Mouse (Mus musculus) thymus, adult 2 months (tissue): ENCODE results near the gene Aim2. TPM values are rescaled to one million over a fixed set of nuclear protein-coding genes. Genes with fewer than 3 reads are reported as not detected.

Experiments
- DNase-seq: peaks from one replicate; pipeline ENCODE4 v3.0.0; 2021
- H3K27ac ChIP-seq: fragments of 200-500 bp; 2 replicates; pipeline ENCODE4 v1.5.1; 2012; ENCODE audit warnings: low read length, control low read depth; ENCODE audit not compliant: control insufficient read depth, insufficient read depth
- H3K27me3 ChIP-seq: fragments of 200-500 bp; 2 replicates; pipeline ENCODE4 v1.6.1; 2012; ENCODE audit warnings: mild to moderate bottlenecking, low read length, moderate library complexity, mixed read lengths; ENCODE audit not compliant: control insufficient read depth, insufficient read depth
- H3K36me3 ChIP-seq: fragments of 200-500 bp; 2 replicates; pipeline ENCODE4 v1.6.1; 2012; ENCODE audit warnings: mild to moderate bottlenecking, low read length, moderate library complexity; ENCODE audit not compliant: control insufficient read depth, insufficient read depth
- H3K4me1 ChIP-seq: fragments of 200-500 bp; replicated peaks from 2 replicates; pipeline ENCODE4 v1.6.1; 2012; ENCODE audit warnings: low read length; ENCODE audit not compliant: control insufficient read depth, insufficient read depth
- H3K4me3 ChIP-seq: fragments of 200-500 bp; 2 replicates; pipeline ENCODE4 v1.5.1; 2012; ENCODE audit warnings: mild to moderate bottlenecking, low read length, control low read depth, moderate library complexity; ENCODE audit not compliant: control insufficient read depth, insufficient read depth
- CTCF ChIP-seq: fragments of 200-500 bp; IDR thresholded peaks from 2 replicates; pipeline ENCODE4 v1.5.1; 2012; ENCODE audit warnings: mild to moderate bottlenecking, control low read depth, low read length, moderate library complexity, borderline replicate concordance; ENCODE audit not compliant: control insufficient read depth, poor library complexity, insufficient read depth; ENCODE audit errors: extremely low read depth
- POLR2A ChIP-seq: fragments of 200-500 bp; IDR thresholded peaks from 2 replicates; pipeline ENCODE4 v1.6.1; 2012; ENCODE audit warnings: mild to moderate bottlenecking, low read length, control low read depth, moderate library complexity; ENCODE audit not compliant: control insufficient read depth, poor library complexity, insufficient read depth; ENCODE audit errors: extremely low read depth
- WGBS: fragments of 180-500 bp; shearing (Covaris S2); methylation state at CpG from one replicate; pipeline ENCODE4 v1.1.7; 2018; 5-methylcytosine and 5-hydroxymethylcytosine counted together
- polyA plus RNA-seq: library from polyadenylated mRNA; depleted of rRNA; stranded (reverse); fragments of >200 nt; gene quantifications from 2 replicates; pipeline ENCODE4 v1.2.3, GENCODE M21; 2012

Aim2 gene
- polyA plus RNA-seq, 1 experiment, result 7.4 TPM

DNA sequence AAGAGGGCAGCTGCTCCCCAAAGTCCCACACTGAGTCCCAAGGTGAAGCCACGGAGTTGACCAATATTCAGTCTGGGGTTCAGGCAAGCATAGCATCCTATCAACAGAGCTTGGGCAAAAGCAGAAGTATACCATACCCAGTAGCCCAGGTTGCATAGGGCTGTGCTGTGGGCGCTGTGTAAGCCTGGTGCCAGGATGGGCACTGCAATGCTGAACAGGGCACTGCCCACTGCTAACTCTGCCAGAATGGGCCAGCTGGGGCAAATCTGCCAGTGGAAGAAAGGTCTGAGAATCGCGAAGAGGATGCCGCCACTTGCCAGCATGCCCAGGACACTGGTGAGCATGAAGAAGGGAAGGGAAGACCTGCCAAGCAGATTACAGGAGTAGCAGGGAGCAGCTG, 18.3 kb upstream of the Aim2 start:
- no peaks in the 10 kb centered on the region for H3K4me1 ChIP-seq

DNA sequence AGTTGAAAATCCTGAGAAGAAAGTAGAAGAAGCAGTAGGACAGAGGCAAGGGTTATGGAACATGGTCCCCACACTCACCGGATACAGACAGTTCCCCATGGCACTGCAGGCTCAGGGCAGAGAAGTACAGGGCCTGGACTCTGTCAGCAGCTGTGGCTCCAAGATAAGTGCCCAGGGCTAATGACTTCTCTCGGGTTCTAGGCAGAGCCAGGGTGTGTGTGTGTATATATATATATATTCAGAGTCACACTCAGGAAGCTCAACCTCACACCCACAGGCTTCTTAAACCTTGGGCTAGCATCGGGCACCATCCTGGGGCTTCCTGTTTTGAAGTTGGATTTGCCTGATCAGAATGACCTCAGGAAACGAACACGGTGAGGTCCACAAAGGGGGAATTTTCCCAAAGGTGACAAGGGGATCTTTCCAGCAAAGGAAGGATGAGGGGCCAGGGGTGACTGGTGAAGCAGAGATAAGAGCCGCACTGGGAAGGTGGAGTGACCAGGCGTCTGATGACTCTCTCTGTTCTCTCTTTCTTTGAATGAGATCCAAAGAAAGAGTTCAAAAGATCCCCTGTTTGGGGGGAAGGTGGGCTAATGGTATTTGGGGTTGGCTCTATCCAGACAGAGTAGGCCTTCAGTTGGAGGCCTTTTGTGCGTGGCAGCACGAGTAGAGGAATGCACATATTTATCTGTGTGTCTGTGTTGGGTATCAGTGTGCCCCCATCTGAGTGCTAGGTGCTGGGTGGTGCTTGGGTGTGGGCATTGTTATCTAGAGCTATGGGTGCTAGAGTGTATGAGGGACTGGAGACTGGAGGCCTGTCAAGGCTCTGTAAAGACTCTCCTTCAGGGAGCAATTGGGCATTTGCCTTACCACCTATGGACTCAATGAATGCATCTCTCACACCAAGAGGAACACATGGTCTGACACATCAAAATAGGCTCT, 17.1 kb upstream of the Aim2 start, which contains the start of gene Ackr1:
Ackr1 (minus strand) TSS at position 439 of the 942 bp plus-strand sequence.
- TF ChIP-seq CTCF, result no peak
- TF ChIP-seq POLR2A, result no peak
- Histone ChIP-seq H3K4me3 (no peak within 1 kb of the TSS), H3K27me3 (no peaks in the 10 kb centered on the region), H3K27ac (no peak within 1 kb of the TSS), H3K36me3 (no peaks in the 10 kb centered on the region), H3K4me1 (no peaks in the 10 kb centered on the region)
- WGBS, result 49% methylated on average over 9 of the region's 9 CpGs
- DNase-seq, result no peak

More for the DNA sequence above, 18.3 kb upstream of the Aim2 start:
- Histone ChIP-seq H3K27ac (no peak overlapping the region), H3K27me3 (no peaks in the 10 kb centered on the region), H3K4me3 (no peak overlapping the region), H3K36me3 (no peaks in the 10 kb centered on the region)
- DNase-seq, result no peak
- 89% methylated on average over 5 of the region's 5 CpGs for WGBS
- TF ChIP-seq CTCF (no peak), POLR2A (no peak)

DNA sequence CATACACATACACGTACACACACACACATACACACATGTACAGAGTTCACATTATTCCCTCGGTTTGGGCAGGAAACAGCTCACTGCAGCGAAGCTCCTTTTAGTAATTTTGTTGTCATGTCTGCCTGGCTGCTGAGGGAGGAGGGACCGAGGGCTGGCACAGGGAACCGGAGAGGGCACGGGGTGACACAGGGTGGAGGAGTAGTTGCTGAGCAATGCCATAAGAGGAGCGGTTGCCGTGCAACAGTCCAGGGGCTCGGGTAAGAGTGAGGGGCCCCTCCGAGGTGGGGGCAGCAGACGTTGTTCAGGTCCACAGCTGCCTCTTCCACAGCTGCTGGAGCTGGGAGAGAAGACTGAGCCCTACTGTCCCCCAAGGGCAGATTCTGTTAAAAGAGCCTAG, 14.8 kb upstream of the Aim2 start:
- H3K4me1 ChIP-seq, result no peaks in the 10 kb centered on the region
- no peak overlapping the region for H3K4me3 ChIP-seq
- TF ChIP-seq POLR2A (no peak), CTCF (no peak)
- no peak for DNase-seq
- H3K27ac ChIP-seq, result no peak overlapping the region
- no peaks in the 10 kb centered on the region for H3K27me3 ChIP-seq
- 86% methylated on average over 11 of the region's 11 CpGs for WGBS
- no peaks in the 10 kb centered on the region for H3K36me3 ChIP-seq

DNA sequence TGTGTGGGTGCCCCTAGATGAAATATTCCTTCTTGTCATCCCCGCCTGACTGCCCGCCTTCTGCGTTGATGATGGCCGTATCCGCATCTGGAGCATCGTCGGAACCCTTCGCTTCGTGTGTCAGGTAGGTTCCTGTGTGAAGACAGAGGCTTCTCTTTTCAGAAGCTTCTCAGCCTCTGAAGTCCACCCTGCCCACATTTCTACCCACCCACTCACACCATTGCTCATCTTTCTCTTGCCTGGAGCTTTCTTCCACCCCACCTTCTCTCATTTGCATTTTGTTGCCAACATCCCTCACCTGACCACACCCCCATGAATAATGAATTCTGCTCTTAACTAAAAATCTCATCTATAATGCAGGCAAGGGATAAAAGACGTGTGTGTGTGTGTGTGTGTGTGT, 13.7 kb upstream of the Aim2 start:
- Histone ChIP-seq H3K36me3 (no peaks in the 10 kb centered on the region), H3K27ac (no peak overlapping the region), H3K27me3 (no peaks in the 10 kb centered on the region), H3K4me1 (no peaks in the 10 kb centered on the region), H3K4me3 (no peak overlapping the region)
- DNase-seq, result no peak
- no peak for TF ChIP-seq POLR2A
- no peak for TF ChIP-seq CTCF
- WGBS, result 92% methylated on average over 10 of the region's 10 CpGs

DNA sequence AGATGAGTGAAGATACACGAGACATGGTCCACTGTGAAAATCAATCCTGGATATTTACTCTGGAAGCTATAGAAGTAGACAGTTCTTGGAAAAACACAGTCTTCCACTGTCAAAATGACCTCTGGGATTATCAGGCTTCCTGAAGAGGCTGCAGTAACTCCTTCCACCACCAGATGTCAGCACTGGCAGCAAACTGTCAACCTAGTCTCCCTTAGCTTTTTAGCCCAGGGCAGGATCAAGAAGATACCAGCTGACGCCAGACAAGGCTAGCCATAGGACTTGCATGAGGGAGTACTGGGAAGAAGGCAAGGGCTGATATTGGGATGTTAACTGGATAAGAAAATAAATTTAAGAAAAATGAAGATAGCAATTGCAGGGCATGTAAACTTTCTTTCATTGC, 11.1 kb upstream of the Aim2 start:
- no peak overlapping the region for H3K4me3 ChIP-seq
- no peaks in the 10 kb centered on the region for H3K36me3 ChIP-seq
- no peak for TF ChIP-seq CTCF
- no peak for TF ChIP-seq POLR2A
- DNase-seq, result peak; percentile 22
- WGBS, result 23% methylated on average over 2 of the region's 2 CpGs
- no peaks in the 10 kb centered on the region for H3K4me1 ChIP-seq
- no peaks in the 10 kb centered on the region for H3K27me3 ChIP-seq
- H3K27ac ChIP-seq, result no peak overlapping the region

DNA sequence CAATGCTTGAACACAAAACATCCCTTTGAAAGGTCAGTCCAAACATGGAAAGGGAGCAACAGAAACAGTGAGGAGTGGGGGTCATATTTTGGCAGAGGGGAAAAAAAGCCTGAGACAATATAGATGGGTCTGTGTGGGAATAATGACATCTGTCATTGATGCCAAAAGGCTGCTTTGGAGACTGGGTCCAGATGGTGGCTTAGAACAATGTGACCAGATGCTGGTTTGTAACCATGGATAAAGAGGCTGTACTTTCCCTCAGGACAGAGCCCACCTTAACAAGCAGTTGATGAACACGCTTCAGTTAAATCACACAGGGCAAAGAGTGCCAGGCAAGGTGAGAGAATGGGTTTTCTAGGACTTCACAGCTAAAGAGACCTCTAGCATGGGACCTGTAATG, 8.3 kb upstream of the Aim2 start:
- DNase-seq, result no peak
- TF ChIP-seq POLR2A (no peak), CTCF (no peak)
- H3K36me3 ChIP-seq, result no peaks in the 10 kb centered on the region
- H3K27ac ChIP-seq, result no peak overlapping the region
- no peaks in the 10 kb centered on the region for H3K4me1 ChIP-seq
- H3K27me3 ChIP-seq, result no peaks in the 10 kb centered on the region
- no peak overlapping the region for H3K4me3 ChIP-seq
- WGBS, result 90% methylated on average over 1 of the region's 1 CpGs

DNA sequence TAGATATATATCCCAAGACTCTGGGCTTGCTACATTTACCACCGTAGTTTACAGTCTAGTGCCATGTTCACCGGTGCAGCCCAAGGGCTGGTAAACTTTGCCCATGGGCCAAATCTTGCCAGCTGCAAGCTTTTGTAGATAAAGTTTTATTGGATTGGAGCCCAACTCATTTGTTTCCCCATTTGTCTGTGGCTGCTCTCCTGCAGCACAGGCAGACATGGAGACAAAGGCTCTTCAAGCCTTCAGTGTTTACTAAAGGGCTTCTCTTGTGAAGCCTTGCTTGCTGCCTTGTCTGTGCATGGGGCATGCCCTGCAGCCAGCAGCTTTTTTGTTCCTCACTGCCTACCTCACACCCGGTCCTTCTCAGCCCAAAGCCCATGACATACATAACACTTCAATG, 6.7 kb upstream of the Aim2 start:
- no peak for DNase-seq
- H3K36me3 ChIP-seq, result no peaks in the 10 kb centered on the region
- no peaks in the 10 kb centered on the region for H3K4me1 ChIP-seq
- H3K27ac ChIP-seq, result no peak overlapping the region
- H3K4me3 ChIP-seq, result no peak overlapping the region
- TF ChIP-seq POLR2A (no peak), CTCF (no peak)
- no peaks in the 10 kb centered on the region for H3K27me3 ChIP-seq
- 87% methylated on average over 3 of the region's 3 CpGs for WGBS
